In genomic region chr19:5929634-5930596, GRCm38 (mm10) we compare ENCODE assay signal across 8 mouse cellular contexts. TPM values are rescaled to one million over a fixed set of nuclear protein-coding genes. Genes with fewer than 3 reads are reported as not detected.
DNase-seq lines count a peak whose midpoint lies in the region; ATAC-seq and TF ChIP-seq lines count a peak whose summit lies in the region.

No protein-coding gene starts in this region.

- peak; percentile 44; the same call in 1 of the 2 replicates for TF ChIP-seq EP300 in lung, postnatal 0 days (IDR thresholded peaks at IDR 0.05)

- H3K36me3 ChIP-seq in midbrain, embryonic 11.5 days (ENCODE audit: control insufficient read depth, insufficient read depth, low read length): no peaks in the 10 kb centered on the region
- no peaks in the 10 kb centered on the region for H3K36me3 ChIP-seq in midbrain, embryonic 13.5 days
- H3K36me3 ChIP-seq in kidney, adult 2 months (ENCODE audit: control insufficient read depth, insufficient read depth, low read length): no peaks in the 10 kb centered on the region
- no peaks in the 10 kb centered on the region for H3K36me3 ChIP-seq in lung, postnatal 0 days (ENCODE audit: insufficient read depth, low read length)
- H3K36me3 ChIP-seq in midbrain, postnatal 0 days (ENCODE audit: insufficient read depth, low read length): no peaks in the 10 kb centered on the region

- no peaks in the 10 kb centered on the region for H3K9me3 ChIP-seq in midbrain, embryonic 11.5 days (ENCODE audit: control insufficient read depth, low read length)
- H3K9me3 ChIP-seq in midbrain, embryonic 13.5 days: no peaks in the 10 kb centered on the region
- H3K9me3 ChIP-seq in lung, postnatal 0 days (ENCODE audit: low read length): no peaks in the 10 kb centered on the region
- H3K9me3 ChIP-seq in midbrain, postnatal 0 days (ENCODE audit: low read length): no peaks in the 10 kb centered on the region

- no peak for TF ChIP-seq CTCF in kidney, adult 2 months (conservative IDR thresholded peaks at IDR 0.05; ENCODE audit: insufficient read depth, insufficient read length, low read depth, low read length)
- no peak for TF ChIP-seq CTCF in lung, postnatal 0 days (IDR thresholded peaks at IDR 0.05)
- TF ChIP-seq CTCF in midbrain, postnatal 0 days (IDR thresholded peaks at IDR 0.05): no peak

- ATAC-seq in midbrain, embryonic 11.5 days (ENCODE audit: low FRiP score): no peak
- ATAC-seq in midbrain, embryonic 13.5 days: no peak
- peak; percentile 69 for ATAC-seq in granulocyte monocyte progenitor cell, adult 5-6 weeks (replicated peaks; ENCODE audit: poor library complexity, severe bottlenecking)
- peak; percentile 73 for ATAC-seq in lung, postnatal 0 days
- no peak for ATAC-seq in erythroid progenitor cell, adult 5-6 weeks (replicated peaks; ENCODE audit: low FRiP score, poor library complexity, severe bottlenecking)
- no peak for ATAC-seq in midbrain, postnatal 0 days (ENCODE audit: low FRiP score)

- peak; percentile 69 for DNase-seq in midbrain, embryonic 11.5 days (ENCODE audit: low spot score, missing footprints)
- peak; percentile 92 for DNase-seq in kidney, adult 2 months
- peak; percentile 88 for DNase-seq in lung, postnatal 0 days (ENCODE audit: low spot score)
- DNase-seq in layer of hippocampus, adult 8-10 months (ENCODE audit: low spot score in 2 of 2): no peak
- no peak for DNase-seq in midbrain, postnatal 0 days (ENCODE audit: low spot score)

- no peaks in the 10 kb centered on the region for H3K4me1 ChIP-seq in midbrain, embryonic 11.5 days (ENCODE audit: control insufficient read depth, insufficient read depth, low read length)
- peaks cover 13% of the 10 kb centered on the region for H3K4me1 ChIP-seq in midbrain, embryonic 13.5 days (replicated peaks)
- H3K4me1 ChIP-seq in kidney, adult 2 months (ENCODE audit: control insufficient read depth, insufficient read depth, low read length): peaks cover 26% of the 10 kb centered on the region
- H3K4me1 ChIP-seq in lung, postnatal 0 days (ENCODE audit: insufficient read depth, low read depth, low read length): peaks cover 29% of the 10 kb centered on the region
- no peaks in the 10 kb centered on the region for H3K4me1 ChIP-seq in midbrain, postnatal 0 days (ENCODE audit: insufficient read depth, low read length)

- no peaks in the 10 kb centered on the region; the same call in 1 of the 2 replicates for H3K27me3 ChIP-seq in midbrain, embryonic 11.5 days (ENCODE audit: control insufficient read depth, insufficient read depth, low read length)
- H3K27me3 ChIP-seq in midbrain, embryonic 13.5 days: peaks cover 14% of the 10 kb centered on the region
- no peaks in the 10 kb centered on the region for H3K27me3 ChIP-seq in kidney, adult 2 months (replicated peaks; ENCODE audit: control insufficient read depth, insufficient read depth, low read length)
- no peaks in the 10 kb centered on the region for H3K27me3 ChIP-seq in lung, postnatal 0 days (replicated peaks; ENCODE audit: insufficient read depth, low read length)
- no peaks in the 10 kb centered on the region for H3K27me3 ChIP-seq in midbrain, postnatal 0 days (ENCODE audit: insufficient read depth, low read length)

- no peak overlapping the region for H3K27ac ChIP-seq in midbrain, embryonic 11.5 days (ENCODE audit: low read depth, low read length)
- H3K27ac ChIP-seq in midbrain, embryonic 13.5 days: no peak overlapping the region
- peak overlapping the region; percentile 85 for H3K27ac ChIP-seq in kidney, adult 2 months (ENCODE audit: insufficient read depth, low read depth, low read length)
- H3K27ac ChIP-seq in lung, postnatal 0 days (ENCODE audit: low read length): peak overlapping the region; percentile 86
- no peak overlapping the region for H3K27ac ChIP-seq in midbrain, postnatal 0 days (ENCODE audit: low read depth, low read length)

- H3K9ac ChIP-seq in midbrain, embryonic 11.5 days (ENCODE audit: low read length): no peak overlapping the region
- H3K9ac ChIP-seq in midbrain, embryonic 13.5 days (replicated peaks): no peak overlapping the region
- H3K9ac ChIP-seq in lung, postnatal 0 days (replicated peaks; ENCODE audit: low read depth): no peak overlapping the region
- no peak overlapping the region for H3K9ac ChIP-seq in midbrain, postnatal 0 days (replicated peaks; ENCODE audit: low read length, poor library complexity, severe bottlenecking)

- no peak overlapping the region for H3K4me2 ChIP-seq in midbrain, embryonic 11.5 days
- no peak overlapping the region for H3K4me2 ChIP-seq in midbrain, embryonic 13.5 days (replicated peaks)
- H3K4me2 ChIP-seq in lung, postnatal 0 days (replicated peaks; ENCODE audit: low read depth, low read length): no peak overlapping the region
- H3K4me2 ChIP-seq in midbrain, postnatal 0 days (ENCODE audit: low read depth, low read length, poor library complexity, severe bottlenecking): no peak overlapping the region

- H3K4me3 ChIP-seq in midbrain, embryonic 11.5 days (ENCODE audit: low read depth, low read length): no peak overlapping the region
- no peak overlapping the region for H3K4me3 ChIP-seq in midbrain, embryonic 13.5 days (replicated peaks)
- no peak overlapping the region for H3K4me3 ChIP-seq in kidney, adult 2 months (ENCODE audit: insufficient read depth, low read depth, low read length)
- H3K4me3 ChIP-seq in lung, postnatal 0 days (ENCODE audit: low read depth, low read length): no peak overlapping the region
- no peak overlapping the region for H3K4me3 ChIP-seq in midbrain, postnatal 0 days (ENCODE audit: low read depth, low read length)

- 80% methylated on average over 14 of the region's 14 CpGs for WGBS in midbrain, embryonic 11.5 days
- WGBS in midbrain, embryonic 13.5 days: 79% methylated on average over 14 of the region's 14 CpGs
- whole genome bisulfite sequencing in kidney, adult 2 months: 17% methylated on average over 14 of the region's 14 CpGs
- 32% methylated on average over 14 of the region's 14 CpGs for WGBS in lung, postnatal 0 days
- WGBS in midbrain, postnatal 0 days: 66% methylated on average over 14 of the region's 14 CpGs

- TF ChIP-seq POLR2A in kidney, adult 2 months (IDR thresholded peaks at IDR 0.05; ENCODE audit: low read depth, low read length): no peak

RNA-seq across cellular contexts. Expression of gene Cdc42ep2, which starts 5.3 kb away (rescaled TPM):
- 2.2 and 2.5 TPM in 2 replicates for polyA plus RNA-seq in midbrain, embryonic 11.5 days (2014; fragmentation: Nextera tagmentation; extraction: Ambion mirVana)
- polyA plus RNA-seq in midbrain, embryonic 13.5 days (2015; fragmentation: Nextera tagmentation; extraction: Ambion mirVana): 7.5 and 7.8 TPM in 2 replicates
- total RNA-seq in granulocyte monocyte progenitor cell, adult 5-6 weeks (2014; fragmentation: Nextera tagmentation): 0.23 TPM in 1 of 2 replicates, not detected in the other
- not detected in 2 replicates for total RNA-seq in granulocyte monocyte progenitor cell, adult 5-6 weeks (2017)
- 12.0 and 12.2 TPM in 2 replicates for polyA plus RNA-seq in kidney, adult 2 months (2012; rRNA removed)
- 21.3 and 23.2 TPM in 2 replicates for polyA plus RNA-seq in lung, postnatal 0 days (2015; fragmentation: Nextera tagmentation; extraction: Ambion mirVana)
- 0.72 TPM in 1 of 2 replicates, not detected in the other for total RNA-seq in erythroid progenitor cell, adult 5-6 weeks (2015; ENCODE audit: low replicate concordance)
- not detected in 2 replicates for total RNA-seq in erythroid progenitor cell, adult 5-6 weeks (2017; ENCODE audit: low replicate concordance)
- 1 to 10 TPM; 4.4 to 6.0 (median 5.4) TPM for total RNA-seq in layer of hippocampus, adult 8-10 months (2022)
- 20.6 and 28.4 TPM in 2 replicates for total RNA-seq in midbrain, postnatal 0 days (2014; rRNA removed)
- polyA plus RNA-seq in midbrain, postnatal 0 days (2015; fragmentation: Nextera tagmentation; extraction: Ambion mirVana): 19.2 and 20.9 TPM in 2 replicates

RNA-seq across cellular contexts. Expression of gene Dpf2, which starts 17.1 kb away (rescaled TPM):
- 200 and 203 TPM in 2 replicates for polyA plus RNA-seq in midbrain, embryonic 11.5 days (2014; fragmentation: Nextera tagmentation; extraction: Ambion mirVana)
- polyA plus RNA-seq in midbrain, embryonic 13.5 days (2015; fragmentation: Nextera tagmentation; extraction: Ambion mirVana): 157 and 158 TPM in 2 replicates
- 97.3 and 126 TPM in 2 replicates for total RNA-seq in granulocyte monocyte progenitor cell, adult 5-6 weeks (2014; fragmentation: Nextera tagmentation)
- 62.7 and 108 TPM in 2 replicates for total RNA-seq in granulocyte monocyte progenitor cell, adult 5-6 weeks (2017)
- polyA plus RNA-seq in kidney, adult 2 months (2012; rRNA removed): 71.5 and 79.7 TPM in 2 replicates
- polyA plus RNA-seq in lung, postnatal 0 days (2015; fragmentation: Nextera tagmentation; extraction: Ambion mirVana): 77.7 and 78.0 TPM in 2 replicates
- total RNA-seq in erythroid progenitor cell, adult 5-6 weeks (2015; ENCODE audit: low replicate concordance): 25.9 and 71.7 TPM in 2 replicates
- total RNA-seq in erythroid progenitor cell, adult 5-6 weeks (2017; ENCODE audit: low replicate concordance): 43.9 and 168 TPM in 2 replicates
- 100 to 1,000 TPM in 1 of 4 experiments, 10 to 100 TPM in 3; 89.6 to 135 (median 97.5) TPM for total RNA-seq in layer of hippocampus, adult 8-10 months (2022)
- 52.9 and 84.7 TPM in 2 replicates for total RNA-seq in midbrain, postnatal 0 days (2014; rRNA removed)
- 57.7 and 61.0 TPM in 2 replicates for polyA plus RNA-seq in midbrain, postnatal 0 days (2015; fragmentation: Nextera tagmentation; extraction: Ambion mirVana)

RNA-seq across cellular contexts. Expression of gene Pola2, which starts 34.1 kb away (rescaled TPM):
- 74.4 and 82.7 TPM in 2 replicates for polyA plus RNA-seq in midbrain, embryonic 11.5 days (2014; fragmentation: Nextera tagmentation; extraction: Ambion mirVana)
- polyA plus RNA-seq in midbrain, embryonic 13.5 days (2015; fragmentation: Nextera tagmentation; extraction: Ambion mirVana): 31.6 and 32.1 TPM in 2 replicates
- 122 and 129 TPM in 2 replicates for total RNA-seq in granulocyte monocyte progenitor cell, adult 5-6 weeks (2014; fragmentation: Nextera tagmentation)
- total RNA-seq in granulocyte monocyte progenitor cell, adult 5-6 weeks (2017): 56.9 and 64.9 TPM in 2 replicates
- polyA plus RNA-seq in kidney, adult 2 months (2012; rRNA removed): 24.9 and 26.2 TPM in 2 replicates
- polyA plus RNA-seq in lung, postnatal 0 days (2015; fragmentation: Nextera tagmentation; extraction: Ambion mirVana): 16.6 and 20.7 TPM in 2 replicates
- total RNA-seq in erythroid progenitor cell, adult 5-6 weeks (2015; ENCODE audit: low replicate concordance): 64.9 and 72.5 TPM in 2 replicates
- 55.1 and 71.9 TPM in 2 replicates for total RNA-seq in erythroid progenitor cell, adult 5-6 weeks (2017; ENCODE audit: low replicate concordance)
- total RNA-seq in layer of hippocampus, adult 8-10 months (2022): 1 to 10 TPM; 4.4 to 8.2 (median 7.1) TPM
- total RNA-seq in midbrain, postnatal 0 days (2014; rRNA removed): 17.8 and 21.6 TPM in 2 replicates
- 16.7 and 16.9 TPM in 2 replicates for polyA plus RNA-seq in midbrain, postnatal 0 days (2015; fragmentation: Nextera tagmentation; extraction: Ambion mirVana)

RNA-seq across cellular contexts. Expression of gene Tigd3, which starts 36.0 kb away (rescaled TPM):
- 7.3 and 8.3 TPM in 2 replicates for polyA plus RNA-seq in midbrain, embryonic 11.5 days (2014; fragmentation: Nextera tagmentation; extraction: Ambion mirVana)
- polyA plus RNA-seq in midbrain, embryonic 13.5 days (2015; fragmentation: Nextera tagmentation; extraction: Ambion mirVana): 16.4 and 16.9 TPM in 2 replicates
- 1.1 and 2.5 TPM in 2 replicates for total RNA-seq in granulocyte monocyte progenitor cell, adult 5-6 weeks (2014; fragmentation: Nextera tagmentation)
- total RNA-seq in granulocyte monocyte progenitor cell, adult 5-6 weeks (2017): 2.3 and 4.4 TPM in 2 replicates
- polyA plus RNA-seq in kidney, adult 2 months (2012; rRNA removed): 0.52 and 0.73 TPM in 2 replicates
- polyA plus RNA-seq in lung, postnatal 0 days (2015; fragmentation: Nextera tagmentation; extraction: Ambion mirVana): 1.3 and 1.5 TPM in 2 replicates
- 3.8 and 4.7 TPM in 2 replicates for total RNA-seq in erythroid progenitor cell, adult 5-6 weeks (2015; ENCODE audit: low replicate concordance)
- total RNA-seq in erythroid progenitor cell, adult 5-6 weeks (2017; ENCODE audit: low replicate concordance): 8.2 and 9.4 TPM in 2 replicates
- total RNA-seq in layer of hippocampus, adult 8-10 months (2022): 1 to 10 TPM; 2.2 to 3.5 (median 2.9) TPM
- 9.0 and 11.4 TPM in 2 replicates for total RNA-seq in midbrain, postnatal 0 days (2014; rRNA removed)
- polyA plus RNA-seq in midbrain, postnatal 0 days (2015; fragmentation: Nextera tagmentation; extraction: Ambion mirVana): 10.6 and 10.9 TPM in 2 replicates

RNA-seq across cellular contexts. Expression of gene Slc25a45, which starts 52.3 kb away (rescaled TPM):
- polyA plus RNA-seq in midbrain, embryonic 11.5 days (2014; fragmentation: Nextera tagmentation; extraction: Ambion mirVana): 1.1 and 1.8 TPM in 2 replicates
- 1.4 and 2.0 TPM in 2 replicates for polyA plus RNA-seq in midbrain, embryonic 13.5 days (2015; fragmentation: Nextera tagmentation; extraction: Ambion mirVana)
- total RNA-seq in granulocyte monocyte progenitor cell, adult 5-6 weeks (2014; fragmentation: Nextera tagmentation): 38.2 and 44.5 TPM in 2 replicates
- total RNA-seq in granulocyte monocyte progenitor cell, adult 5-6 weeks (2017): 35.5 and 35.6 TPM in 2 replicates
- 52.7 and 63.4 TPM in 2 replicates for polyA plus RNA-seq in kidney, adult 2 months (2012; rRNA removed)
- polyA plus RNA-seq in lung, postnatal 0 days (2015; fragmentation: Nextera tagmentation; extraction: Ambion mirVana): 8.4 and 10.2 TPM in 2 replicates
- total RNA-seq in erythroid progenitor cell, adult 5-6 weeks (2015; ENCODE audit: low replicate concordance): 2.9 and 8.8 TPM in 2 replicates
- 7.2 and 7.8 TPM in 2 replicates for total RNA-seq in erythroid progenitor cell, adult 5-6 weeks (2017; ENCODE audit: low replicate concordance)
- 1 to 10 TPM; 3.1 to 7.1 (median 4.5) TPM for total RNA-seq in layer of hippocampus, adult 8-10 months (2022)
- 3.7 and 4.8 TPM in 2 replicates for total RNA-seq in midbrain, postnatal 0 days (2014; rRNA removed)
- 2.1 and 2.7 TPM in 2 replicates for polyA plus RNA-seq in midbrain, postnatal 0 days (2015; fragmentation: Nextera tagmentation; extraction: Ambion mirVana)

Comparison
In these comparisons a context has a peak if more than half of its experiments do, and no peak if none do; other contexts are left out.
1. DNase-seq: peak in midbrain, embryonic 11.5 days (single experiment), kidney, adult 2 months (single experiment) and lung, postnatal 0 days (single experiment); none in layer of hippocampus, adult 8-10 months (0 of 2) and midbrain, postnatal 0 days (single experiment).
2. ATAC-seq: peak in granulocyte monocyte progenitor cell, adult 5-6 weeks (single experiment) and lung, postnatal 0 days (single experiment); none in midbrain, embryonic 11.5 days (single experiment), midbrain, embryonic 13.5 days (single experiment), erythroid progenitor cell, adult 5-6 weeks (single experiment) and midbrain, postnatal 0 days (single experiment).
3. H3K27ac ChIP-seq: peak in kidney, adult 2 months (single experiment) and lung, postnatal 0 days (single experiment); none in midbrain, embryonic 11.5 days (single experiment), midbrain, embryonic 13.5 days (single experiment) and midbrain, postnatal 0 days (single experiment).